Mouse (Mus musculus) c-Kit-positive CD71-negative TER-119-negative erythroid progenitor cells, embryonic 14.5 days (primary cell): Measurements from ENCODE around the gene Gm28035.

Source experiments
- DNase-seq: peaks from one replicate; pipeline ENCODE4 v3.0.0-alpha.2; 2013; ENCODE audit warnings: low read depth

Gm28035 gene

DNA sequence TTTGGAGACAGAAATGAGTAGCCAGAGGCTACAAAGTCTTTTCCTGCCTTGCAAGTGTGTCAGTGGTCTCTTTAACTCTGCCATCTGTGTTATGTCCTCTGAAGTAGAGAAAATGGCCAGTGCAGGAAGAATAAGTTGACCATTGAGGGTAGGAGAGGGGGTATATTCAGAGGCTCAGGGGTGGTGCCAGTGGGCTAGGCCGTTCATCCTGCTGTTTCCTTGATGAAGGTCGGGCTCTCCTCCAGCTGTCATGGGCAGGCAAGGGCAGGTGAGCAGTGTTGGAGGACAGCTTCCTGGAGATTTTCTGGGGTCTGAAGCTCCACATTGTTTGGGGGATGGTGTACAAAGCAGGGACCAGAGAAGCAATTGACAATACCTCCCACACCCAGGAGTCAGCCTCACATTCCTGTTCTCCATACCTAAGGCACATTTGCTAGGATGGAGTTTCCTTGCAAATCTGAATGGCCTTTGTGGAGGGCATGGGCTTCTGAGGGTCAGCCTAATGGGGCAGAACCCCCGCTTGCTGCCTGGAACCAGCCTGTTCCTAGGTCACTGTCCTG is 1.4 kb upstream of the Gm28035 start:
- DNase-seq = no peak

DNA sequence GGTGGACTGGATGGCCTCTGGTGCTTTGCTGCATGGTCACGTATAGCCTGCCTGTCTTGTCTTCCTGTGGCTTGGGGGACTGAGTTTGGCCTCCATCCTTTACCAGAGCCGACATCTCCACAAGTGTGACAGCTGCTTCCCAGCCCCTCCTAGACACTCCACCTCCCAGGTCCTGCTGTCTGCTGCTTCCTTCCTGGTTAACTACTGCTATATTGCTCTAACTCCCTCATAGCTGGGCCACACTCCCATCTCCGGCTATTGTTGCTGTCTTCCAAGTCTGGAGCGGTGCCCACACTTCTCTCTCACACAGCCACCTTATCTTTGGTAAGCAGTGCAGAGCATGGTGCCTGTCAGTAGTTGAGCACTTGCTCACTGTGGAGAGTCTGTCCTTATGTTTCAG is 590 bp upstream of the Gm28035 start:
- no peak for DNase-seq

DNA sequence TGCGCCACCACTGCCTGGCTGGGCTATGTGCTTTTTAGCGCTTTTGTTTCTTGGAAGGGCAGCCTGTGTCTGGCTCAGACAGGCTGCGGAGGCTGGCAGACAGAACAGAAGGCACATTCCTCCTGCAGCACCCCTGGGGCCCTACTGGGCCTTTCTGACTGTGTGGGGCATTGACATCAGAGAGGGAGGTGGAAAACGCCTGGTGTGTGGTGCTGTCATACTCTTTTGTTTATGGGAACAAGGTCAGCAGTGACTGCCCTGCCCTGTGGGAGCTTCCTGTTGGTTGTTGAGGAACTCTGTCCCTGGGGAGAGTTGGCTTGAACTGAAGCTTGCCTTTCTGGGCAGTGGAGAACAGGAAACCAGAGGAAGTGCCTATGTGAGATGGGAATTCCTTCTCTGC is 2.1 kb downstream of the Gm28035 start:
- DNase-seq = no peak

DNA sequence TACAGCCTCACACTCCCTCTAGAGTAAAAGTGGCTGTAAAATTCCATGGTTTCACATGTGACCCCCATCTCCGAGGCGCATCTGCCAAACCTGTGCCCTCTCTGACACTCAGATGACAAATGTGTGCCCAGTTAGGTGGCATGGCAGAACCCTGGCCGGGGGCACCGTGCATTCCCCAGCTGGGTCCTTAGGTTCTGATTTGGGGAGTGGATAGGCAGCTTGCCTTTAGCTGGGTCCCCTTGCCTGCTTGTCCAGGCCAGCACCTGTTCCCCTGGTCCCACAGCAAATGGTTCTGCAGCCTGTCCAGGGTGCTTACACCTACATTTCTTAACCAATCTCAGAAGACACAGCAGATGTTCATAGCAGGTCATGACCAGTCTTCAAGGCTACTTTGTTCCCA is 3.0 kb downstream of the Gm28035 start:
- DNase-seq = no peak

DNA sequence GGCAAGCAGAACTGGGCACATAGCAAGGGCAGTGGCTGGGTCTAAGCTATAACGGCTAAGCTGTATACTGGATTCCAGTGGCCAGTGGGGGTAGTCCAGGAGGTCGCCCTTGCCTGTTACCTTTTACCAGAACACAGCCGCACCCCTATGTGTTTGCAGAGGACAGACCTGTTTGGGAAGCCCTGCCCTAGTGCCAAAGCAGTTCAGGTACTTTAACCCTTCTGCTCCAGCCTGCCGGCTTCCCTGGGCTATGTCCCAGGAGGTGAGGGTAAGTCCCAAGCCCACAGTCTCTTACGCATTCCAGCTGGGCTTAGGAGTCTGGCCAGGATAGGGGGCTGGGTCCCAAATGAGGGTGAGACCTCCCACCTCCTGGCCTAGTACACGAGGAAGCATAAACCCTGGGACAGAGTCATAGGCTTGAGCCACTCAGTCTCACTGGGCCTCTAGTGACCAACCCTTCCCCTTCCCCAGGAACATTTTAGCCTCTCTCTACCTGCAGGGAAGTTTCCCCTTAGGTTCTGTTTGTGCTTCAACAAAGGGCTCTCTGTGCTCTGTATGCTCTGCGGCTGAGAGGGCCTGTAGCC is 4.3 kb downstream of the Gm28035 start:
- no peak for DNase-seq

DNA sequence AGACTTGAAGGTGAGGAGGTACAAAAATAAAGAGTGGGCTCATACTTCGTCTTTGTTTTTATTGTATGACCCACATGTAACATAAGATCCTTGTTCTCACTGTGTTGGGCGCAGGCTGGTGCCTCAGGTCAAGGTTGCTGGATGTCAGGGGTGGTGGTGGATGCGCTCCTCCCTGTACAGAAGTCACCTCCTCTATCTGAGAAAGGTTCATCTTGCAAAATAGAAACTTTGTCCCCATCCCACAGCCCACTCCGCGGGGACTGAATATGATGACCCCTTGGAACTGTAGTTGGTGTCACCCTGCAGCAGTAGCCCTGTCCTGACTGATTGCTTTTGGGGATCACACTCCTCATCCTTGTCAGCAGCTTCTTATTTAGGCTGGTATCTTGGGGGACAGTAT is 6.7 kb downstream of the Gm28035 start:
- DNase-seq = no peak

DNA sequence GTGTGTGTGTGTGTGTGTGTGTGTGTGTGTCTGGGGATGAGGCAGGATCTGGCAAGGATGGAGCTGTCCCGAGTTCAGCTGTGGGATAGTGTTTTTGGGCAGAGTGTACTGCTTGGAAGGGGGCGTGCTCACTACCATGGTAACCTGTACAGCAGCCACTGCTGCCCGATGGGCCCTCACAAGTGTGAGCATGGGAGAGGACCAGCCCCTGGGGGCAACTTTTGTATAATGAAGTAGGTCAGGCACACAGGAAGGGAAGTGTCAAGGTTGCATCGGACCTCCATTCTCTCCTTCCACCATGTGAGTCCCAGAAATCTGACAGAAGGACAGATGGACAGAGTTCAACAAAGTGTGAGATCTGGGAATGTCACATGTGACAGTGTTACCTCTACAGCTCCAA is 7.3 kb downstream of the Gm28035 start:
- DNase-seq = no peak

DNA sequence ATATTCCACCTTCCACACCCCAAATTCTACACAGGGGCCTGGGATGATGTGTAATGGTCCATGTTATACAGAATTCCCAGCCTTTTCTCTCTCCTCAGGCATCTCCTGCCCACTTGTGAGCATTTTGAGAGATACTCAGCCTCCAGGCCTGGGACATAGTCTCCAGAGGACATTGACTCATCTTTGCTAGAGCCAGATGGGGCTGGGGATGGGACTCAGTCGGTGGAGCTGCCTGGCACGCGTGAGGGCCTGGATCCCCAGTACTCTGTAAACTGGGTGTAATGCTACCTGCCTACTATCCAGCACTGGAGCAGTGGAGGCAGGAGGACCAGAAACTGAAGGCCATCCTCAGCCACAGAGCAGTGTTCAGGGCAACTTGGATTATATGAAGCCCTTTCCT is 8.8 kb downstream of the Gm28035 start:
- no peak for DNase-seq

DNA sequence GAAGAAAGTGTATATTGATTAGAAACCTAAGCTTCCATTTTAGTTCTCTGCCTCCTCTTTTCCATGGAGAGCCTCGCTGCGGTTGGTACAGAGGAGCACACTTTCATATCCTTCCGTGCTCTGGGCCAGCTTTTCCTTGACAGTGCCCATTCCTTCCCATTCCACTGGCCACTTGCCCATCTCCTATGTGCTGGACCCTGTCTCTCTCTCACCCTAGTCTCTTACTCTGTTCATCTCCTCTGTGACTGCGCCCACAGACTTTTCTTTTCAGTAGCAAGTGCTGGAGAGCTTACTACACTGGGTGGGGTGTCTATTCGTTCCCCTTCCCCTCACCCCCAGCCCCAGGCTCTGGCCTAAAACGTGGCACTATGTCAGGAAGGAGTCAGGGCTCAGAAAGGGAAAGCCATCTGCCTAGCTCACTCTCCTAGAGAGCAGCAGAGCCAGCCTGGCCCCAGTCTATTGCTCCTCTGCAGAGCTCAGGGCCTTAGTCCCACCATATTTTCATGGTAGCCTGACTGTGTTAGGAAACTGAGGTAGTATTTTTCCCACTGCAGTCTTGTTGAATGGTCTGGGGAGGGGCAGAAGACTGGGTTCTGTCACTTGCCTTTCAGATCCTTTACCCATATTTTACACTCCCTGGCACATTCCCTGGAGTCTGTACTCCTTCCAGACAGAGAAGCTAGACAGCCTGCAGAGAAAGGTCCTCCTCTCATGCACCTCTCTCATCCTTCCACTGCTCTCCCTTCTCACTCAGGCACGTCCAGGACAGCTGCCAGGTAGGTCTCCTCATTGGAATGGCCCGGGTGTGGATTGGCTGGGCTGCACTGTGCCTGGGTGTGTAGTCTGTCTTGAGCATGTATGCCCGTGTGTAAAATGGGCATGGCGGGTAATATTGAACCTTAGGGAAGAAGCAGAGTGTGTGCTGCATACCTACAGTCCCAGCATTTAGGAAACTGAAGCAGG is 10.1 kb downstream of the Gm28035 start:
- no peak for DNase-seq

DNA sequence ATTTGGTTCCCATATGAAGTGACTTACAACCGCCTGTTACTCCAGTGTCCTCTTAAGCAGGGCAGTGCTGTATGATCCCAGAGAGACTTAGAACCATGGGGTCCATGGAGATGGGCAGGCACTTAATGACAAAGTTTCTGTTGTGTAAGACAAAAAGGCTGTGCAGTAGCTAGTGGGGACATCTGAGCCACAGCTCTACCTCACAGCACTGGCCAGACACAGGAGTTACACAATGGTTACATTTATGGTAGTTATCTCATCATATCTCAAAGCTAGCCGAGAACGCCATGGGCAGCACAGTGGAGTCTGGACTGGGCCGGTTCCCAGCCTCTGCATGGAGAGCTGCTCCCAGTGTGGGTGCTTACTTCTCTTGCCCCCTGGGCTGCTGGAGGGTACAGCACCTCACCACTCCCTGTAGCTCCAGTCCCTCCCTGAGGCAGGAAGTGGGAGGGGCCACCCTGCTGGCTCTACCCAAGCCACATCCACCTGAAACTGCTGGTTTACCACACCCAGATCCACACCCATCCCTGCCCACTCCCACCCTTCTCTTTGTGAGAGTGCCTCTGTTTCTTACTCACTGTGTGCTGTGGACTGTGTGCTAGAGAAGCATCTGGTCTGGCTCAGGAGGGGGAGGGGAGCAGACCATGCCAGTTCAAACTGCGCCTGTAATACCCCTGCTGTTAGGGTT is 11.2 kb downstream of the Gm28035 start:
- peak; percentile 62 for DNase-seq

DNA sequence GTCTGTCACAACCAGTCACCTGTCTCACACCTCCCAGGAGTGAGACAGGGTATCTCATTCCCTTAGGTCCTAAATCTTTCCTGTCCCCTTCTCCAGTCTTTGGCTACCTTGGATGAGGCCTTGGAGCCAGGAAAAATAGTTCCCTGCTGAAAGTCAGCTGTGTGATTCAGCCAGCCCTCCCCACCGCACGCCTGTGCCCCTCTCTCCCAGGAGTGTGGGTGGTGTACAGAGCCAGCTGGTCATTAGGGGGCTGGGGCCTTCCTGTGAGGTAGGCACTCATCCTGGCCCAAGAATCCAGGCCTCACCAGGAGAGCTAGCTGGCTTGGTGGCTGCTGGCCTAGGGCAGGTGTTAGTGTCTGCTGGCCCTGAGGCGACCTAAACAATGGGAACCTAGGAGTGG is 12.2 kb downstream of the Gm28035 start:
- no peak for DNase-seq

DNA sequence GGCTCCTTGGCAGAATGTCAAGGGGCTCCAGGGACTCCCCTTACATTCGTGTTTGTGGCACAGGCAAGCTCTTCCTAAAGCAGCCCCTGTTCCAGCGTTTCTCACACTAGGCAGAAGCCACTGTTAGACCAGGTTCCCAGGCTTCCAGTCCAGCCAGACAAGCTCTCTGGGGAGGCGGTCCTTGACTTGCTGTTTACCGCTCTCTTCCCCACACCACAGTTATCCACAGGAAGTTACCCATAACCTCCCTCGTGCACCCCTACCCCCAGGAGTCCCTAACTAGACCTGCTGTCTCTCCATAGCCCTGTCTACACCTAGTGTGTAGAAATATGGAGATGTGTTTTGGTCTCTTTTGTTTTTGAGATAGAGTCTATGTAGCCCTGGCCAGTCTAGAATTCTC is 13.4 kb downstream of the Gm28035 start:
- no peak for DNase-seq

DNA sequence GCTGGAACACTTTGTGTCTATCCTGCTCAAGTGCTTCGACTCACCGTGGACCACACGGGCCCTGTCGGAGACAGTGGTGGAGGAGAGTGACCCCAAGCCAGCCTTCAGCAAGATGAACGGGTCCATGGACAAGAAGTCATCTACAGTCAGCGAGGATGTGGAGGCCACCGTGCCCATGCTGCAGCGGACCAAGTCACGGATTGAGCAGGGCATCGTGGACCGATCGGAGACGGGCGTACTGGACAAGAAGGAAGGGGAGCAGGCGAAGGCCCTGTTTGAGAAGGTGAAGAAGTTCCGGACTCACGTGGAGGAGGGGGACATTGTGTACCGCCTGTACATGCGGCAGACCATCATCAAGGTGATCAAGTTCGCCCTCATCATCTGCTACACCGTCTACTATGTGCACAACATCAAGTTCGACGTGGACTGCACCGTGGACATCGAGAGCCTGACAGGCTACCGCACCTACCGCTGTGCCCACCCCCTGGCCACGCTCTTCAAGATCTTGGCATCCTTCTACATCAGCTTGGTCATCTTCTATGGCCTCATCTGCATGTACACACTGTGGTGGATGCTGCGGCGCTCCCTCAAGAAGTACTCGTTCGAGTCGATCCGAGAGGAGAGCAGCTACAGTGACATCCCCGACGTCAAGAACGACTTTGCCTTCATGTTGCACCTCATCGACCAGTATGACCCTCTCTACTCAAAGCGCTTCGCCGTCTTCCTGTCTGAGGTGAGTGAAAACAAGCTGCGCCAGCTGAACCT is 15.4 kb downstream of the Gm28035 start:
- no peak for DNase-seq

DNA sequence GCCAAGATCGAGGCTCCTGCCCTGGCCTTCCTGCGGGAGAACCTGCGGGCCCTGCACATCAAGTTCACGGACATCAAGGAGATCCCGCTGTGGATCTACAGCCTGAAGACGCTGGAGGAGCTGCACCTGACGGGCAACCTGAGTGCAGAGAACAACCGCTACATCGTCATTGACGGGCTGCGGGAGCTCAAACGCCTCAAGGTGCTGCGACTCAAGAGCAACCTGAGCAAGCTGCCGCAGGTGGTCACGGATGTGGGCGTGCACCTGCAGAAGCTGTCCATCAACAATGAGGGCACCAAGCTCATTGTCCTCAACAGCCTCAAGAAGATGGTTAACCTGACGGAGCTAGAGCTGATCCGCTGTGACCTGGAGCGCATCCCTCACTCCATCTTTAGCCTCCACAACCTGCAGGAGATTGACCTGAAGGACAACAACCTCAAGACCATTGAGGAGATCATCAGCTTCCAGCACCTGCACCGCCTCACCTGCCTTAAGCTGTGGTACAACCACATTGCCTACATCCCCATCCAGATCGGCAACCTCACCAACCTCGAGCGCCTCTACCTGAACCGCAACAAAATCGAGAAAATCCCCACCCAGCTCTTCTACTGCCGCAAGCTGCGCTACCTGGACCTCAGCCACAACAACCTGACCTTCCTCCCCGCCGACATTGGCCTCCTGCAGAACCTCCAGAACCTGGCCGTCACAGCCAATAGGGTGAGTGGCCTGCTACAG is 16.4 kb downstream of the Gm28035 start:
- DNase-seq = no peak

DNA sequence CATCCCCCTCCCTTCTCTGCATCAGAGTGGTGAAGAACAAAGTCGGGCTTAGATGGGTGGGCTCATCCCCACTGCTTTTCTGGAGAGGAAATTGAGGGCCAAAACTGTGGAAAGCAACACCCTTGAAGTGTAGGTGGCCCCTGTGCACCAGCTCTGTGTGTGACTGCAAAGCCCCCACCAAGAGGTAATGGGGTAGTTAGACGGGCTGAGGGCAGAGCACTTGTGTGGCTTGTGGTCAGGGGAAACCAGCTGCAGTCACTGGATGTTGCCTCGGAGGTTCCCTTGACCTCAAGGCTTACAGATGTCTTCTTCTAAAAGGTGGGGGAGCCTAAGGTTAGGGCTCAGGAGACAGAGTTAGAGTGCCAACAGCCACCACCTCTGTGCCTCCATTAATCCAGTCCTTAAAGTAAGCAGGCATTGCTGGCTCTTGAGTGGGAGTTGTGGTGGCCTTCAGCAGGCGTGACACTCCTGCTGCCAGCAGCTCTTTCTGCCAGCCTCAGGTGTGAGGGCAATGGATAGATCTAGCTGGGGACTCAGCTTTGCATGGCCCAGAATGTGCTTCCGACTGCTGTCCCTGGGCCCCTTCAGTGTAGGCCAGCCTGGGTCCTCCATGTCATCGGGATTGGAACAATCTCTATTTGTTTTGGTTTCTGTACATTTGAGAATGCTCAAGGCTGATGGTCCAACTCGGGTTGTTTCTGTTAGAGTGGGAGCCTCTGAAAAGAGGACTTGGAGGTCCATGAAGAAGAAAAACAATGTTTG is 17.5 kb downstream of the Gm28035 start:
- no peak for DNase-seq

DNA sequence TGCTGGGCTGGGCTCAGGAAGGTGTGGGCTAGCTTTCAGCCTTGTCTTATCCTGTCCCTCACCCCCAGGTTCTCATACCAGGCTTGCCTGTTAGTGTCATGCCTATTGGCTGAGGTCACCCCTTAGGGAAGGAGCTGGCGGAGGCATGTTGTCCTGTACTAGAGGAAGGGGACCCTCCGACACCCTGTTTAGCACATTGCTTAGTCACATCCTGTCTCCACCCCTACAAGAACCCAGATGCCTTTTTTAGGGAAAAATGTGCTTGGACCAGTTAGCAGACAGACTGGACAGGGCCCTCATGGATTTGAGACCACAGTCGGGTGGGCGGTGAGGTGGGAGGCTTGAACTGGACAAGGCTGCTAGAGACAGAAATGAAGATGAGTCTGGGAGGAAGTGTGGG is 18.2 kb downstream of the Gm28035 start:
- no peak for DNase-seq

DNA sequence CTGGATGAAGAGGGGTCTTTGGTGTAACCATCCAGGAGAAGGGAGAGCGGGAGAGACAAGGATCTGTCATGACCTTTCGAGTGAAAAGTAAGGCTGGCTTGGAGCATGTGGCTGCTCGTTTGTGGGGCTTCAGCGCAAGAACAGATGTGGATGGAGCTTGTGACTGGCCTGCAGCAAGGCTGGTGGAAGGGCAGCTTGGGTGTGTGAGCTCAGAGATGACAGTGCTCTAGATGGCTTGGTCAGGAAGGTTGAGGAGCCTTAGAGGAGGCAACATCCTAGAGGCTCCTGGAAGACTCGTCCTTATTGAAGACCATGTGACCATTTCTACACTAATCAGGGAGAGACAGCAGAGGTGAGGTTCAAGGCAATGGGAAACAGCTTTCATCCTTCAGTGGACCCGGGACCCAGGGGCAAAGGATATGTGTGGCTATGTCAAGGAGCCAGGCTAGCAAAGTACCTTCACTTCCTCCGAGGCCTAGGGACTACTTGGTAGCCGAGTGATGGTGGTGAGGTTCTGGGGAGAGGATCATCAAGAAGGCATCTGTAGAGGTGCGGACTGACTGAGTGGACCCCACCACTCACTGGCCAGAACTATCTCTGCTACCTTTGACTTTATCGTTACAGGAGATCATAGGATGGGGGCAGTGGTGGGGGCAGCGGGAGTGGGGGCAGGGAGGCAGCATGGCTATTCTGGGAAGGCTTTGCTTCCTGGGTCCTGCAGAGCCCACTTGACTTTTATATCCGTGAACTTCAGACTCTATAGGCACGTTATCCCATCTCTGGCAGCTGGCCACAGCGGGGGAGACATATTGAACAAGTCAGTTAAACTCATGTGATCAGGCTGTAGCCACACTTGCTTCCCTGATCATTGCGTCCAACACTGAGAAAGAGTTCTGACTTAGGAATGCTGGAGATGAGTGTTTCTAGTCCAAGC is 19.0 kb downstream of the Gm28035 start:
- DNase-seq = no peak

DNA sequence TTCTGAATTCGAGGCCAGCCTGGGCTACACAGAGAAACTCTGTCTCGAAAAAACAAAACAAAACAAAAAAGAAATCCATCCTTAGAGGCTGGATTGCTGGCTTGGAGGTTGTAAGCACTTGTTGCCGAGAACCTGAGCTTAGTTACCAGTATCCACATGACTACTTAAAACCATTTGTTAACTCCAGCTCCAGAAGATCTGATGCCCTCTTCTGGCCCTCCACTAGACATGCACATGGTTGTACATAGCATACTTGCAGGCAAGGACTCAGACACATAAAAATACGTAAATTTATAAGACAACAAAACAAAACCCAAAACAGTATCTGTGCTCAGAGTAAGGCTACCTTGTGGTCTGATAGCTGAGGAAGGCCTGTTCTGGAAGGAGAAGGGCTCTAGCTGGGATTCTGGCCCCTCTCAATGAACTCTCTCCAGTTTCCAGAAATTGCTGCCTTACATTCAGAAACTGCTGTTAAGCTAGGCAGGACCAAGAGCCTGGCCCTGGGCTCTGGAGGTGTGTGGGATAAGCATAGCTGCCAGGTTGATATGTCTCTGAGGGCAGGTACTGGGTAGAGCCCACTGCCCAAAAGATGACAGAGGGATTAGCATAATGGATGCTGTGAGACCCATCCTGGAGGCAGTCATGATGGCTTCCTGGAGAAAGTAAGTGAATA is 20.8 kb downstream of the Gm28035 start:
- DNase-seq = no peak
